Mouse (Mus musculus): ENCODE measurements around the gene Map2k7.
A peak's percentile ranks its signal among the peaks of the same experiment; 100 is the strongest.

Gene Map2k7

GRCm38 (mm10) chr8:4259125-4259804 lies 20.7 kb downstream of the Map2k7 start, which contains the start of gene Ctxn1:
Gene Ctxn1, minus strand, starts transcription at chr8:4259274.
- peak; percentile 93 for DNase-seq (ENCODE audit: low read depth, low spot score)

DNA sequence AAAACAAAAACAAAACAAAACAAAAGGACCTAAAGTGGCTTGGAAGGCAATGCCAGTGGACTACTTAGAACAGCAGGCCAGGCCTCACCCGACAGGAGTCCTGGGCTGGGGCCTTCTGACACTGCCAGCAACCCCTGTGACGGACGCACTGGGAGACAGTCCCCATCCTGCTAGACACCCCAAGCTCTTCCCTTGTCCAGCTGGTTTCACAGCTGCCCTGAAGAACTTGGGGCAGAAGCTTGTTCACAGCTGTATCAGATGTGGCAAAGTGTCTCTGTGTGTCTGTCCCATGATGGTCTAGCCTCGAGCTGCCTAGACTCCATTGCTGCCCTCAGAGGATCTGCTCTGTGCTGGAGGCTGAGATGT lies 21.2 kb downstream of the Map2k7 start:
- DNase-seq (ENCODE audit: low read depth, low spot score) = no peak

DNA sequence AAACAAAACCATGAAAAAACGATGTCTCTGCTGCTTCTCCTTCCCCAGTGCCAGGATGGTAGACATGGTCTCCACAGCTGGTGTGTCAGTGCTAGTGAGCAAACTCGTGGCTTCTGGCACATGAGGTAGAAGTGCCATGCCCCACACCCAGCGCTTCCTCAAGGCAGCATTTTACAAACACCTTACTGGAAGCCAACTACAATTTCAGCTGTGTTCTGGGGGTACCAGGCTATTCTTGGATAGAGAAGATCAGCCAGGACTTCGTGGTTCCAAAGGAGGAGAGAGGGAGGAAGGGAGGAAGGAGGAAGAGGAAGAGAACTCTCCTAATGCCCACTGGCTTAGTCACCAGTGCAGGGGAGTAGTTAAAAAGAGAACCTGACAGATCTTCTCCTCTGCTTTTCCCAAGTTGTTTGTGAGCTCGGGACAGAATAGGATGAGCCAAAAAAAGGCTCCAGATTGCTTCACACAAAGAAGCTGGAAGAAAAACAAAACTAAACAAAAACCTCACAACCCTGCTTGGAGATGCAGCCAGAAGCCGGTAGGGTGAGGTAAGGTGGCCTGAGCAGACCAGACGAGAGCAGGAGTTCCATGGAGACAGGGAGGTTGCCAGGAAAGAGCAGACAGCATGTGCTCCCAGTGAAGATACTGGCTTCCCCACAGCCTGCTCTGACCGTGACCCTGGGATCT lies 24.7 kb downstream of the Map2k7 start:
- no peak for DNase-seq (ENCODE audit: low read depth, low spot score)

DNA sequence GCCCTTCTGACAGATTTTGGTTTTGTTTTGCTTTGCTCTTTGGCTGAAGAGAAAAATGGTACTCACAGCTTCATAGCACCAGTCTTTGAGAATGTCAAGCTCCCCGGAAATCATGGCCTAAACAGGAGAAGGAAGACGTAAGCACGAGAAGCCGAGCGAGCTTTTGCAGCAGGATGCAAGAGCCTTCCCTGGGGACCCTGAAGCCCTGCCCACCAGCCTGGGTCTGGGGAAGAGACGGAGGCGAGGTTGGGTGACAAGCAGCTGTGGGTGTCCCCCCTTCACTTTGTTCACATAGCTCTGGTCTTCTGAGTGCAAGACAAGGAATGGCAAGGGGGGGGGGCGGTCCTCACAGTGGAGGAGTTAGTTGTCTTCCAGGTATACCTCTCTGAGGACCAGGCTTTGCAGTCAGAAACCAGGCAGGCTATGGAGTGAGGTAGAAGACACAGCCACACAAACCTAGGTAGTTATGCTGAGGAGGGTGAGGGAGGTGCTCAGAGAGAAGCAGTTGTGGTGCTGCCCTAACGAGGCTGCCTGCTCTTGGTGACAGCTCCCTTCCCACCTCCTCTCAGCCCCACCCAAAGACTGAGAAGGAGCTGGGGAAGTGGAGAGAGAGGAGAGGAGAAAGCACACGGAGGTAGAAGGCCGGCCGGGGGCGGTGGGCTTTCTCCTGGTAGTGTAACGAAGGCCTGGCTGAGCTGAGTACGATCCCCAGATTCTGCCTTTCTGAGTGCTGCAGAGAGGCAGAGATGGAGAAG lies 26.8 kb downstream of the Map2k7 start:
- DNase-seq (ENCODE audit: low read depth, low spot score) = no peak

DNA sequence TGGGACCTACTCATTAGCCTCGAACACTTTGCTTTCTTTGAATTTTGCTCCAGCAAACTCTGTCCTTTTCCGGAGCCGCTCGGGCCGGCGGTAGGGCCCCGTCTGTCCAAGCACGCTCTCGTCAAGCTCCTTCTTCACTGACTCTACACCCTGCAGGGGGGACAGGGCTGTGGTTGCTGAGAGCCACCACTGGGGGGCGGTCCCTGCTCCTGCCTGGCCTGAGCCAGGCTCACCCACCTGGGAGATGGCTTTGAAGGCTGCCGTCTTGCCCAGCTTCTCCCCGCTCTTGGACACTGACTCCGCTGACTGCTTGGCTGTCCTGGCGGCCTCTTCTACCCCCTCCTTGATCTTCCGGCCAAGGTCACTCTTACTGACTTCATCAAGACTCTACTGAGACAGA lies 29.1 kb downstream of the Map2k7 start:
- peak; percentile 38 for DNase-seq (ENCODE audit: low read depth, low spot score)

DNA sequence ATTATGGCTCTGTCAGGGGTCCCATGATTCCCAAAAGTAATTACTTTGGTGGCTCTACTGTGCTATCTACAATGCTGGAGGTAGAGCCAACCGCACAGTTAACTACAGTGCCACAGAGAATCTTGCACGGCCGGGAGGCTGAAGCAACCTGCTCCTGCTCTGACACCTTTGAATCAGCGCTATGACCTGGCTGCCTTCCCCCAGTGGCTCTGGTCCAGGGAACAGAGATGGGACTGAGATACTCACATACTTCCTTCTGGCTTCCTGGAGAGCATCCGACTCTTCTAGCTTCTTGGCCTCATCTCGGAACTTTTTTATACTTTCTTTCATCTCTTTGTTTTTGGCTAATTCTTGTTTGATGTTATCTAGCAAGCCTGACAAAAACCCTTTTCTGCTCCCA lies 31.1 kb downstream of the Map2k7 start:
- no peak for DNase-seq (ENCODE audit: low read depth, low spot score)

DNA sequence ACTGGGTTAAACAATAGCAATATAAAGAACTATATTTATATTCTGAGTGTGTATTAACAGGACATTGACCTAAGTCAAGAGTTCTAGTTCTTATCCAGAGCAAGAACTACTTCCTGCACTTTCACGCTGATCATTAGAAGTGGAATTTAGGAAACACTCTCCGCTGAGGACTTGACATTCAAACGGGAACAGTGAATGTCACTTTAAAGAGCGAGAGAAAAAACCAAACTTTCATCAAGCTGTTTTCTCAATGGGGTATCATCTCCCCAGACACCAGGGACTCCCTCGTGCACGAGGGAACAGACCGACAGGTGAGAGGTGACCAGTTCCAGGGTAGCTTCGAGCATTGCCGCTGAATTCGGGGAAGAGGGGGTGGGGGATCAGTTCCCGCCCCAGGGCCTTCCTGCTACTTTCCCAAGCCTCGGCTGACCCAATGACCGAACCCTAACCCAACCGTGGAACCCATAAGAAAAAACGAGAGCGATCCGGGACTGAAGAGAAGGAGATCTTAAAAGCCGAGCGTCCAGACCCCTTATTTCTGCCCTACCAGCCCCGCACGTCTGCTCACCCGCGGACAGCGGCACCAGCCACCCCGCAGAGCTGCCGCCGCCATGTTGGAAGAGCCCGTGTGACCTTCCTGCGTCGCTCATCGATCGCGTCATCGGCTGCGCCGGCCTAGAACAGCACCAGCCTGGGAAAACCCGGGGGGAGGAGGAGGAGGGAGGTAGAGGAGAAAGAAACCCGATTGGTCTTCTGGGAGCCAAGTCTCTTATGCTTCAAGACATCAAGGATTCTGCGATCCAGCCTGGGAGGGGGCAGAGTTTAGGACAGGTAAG lies 37.0 kb downstream of the Map2k7 start, which contains the start of gene Timm44:
Timm44 (minus strand) TSS at position 639 of the 836 bp plus-strand sequence.
- DNase-seq (ENCODE audit: low read depth, low spot score) = peak; percentile 95

DNA sequence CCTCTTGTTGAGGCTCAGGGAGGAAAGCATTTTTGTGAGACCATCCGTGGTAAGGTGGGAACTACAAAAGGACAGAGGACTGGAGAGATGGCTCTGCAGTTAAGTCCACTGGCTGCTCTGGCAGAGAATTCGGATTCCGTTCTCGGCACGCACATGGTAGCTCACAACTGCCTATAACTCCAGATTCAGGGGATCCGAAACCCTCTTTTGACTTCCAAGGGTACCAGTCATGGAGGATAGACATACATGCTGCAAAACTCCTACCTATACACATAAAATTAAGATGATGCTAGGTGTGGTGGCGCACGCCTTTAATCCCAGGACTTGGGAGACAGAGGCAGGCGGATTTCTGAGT lies 37.5 kb downstream of the Map2k7 start:
- DNase-seq (ENCODE audit: low read depth, low spot score) = no peak

- no peak for DNase-seq (ENCODE audit: low read depth, low spot score)
Measured at GRCm38 (mm10) chr8:4292738-4293137, 54.2 kb downstream of the Map2k7 start.
